Mouse (Mus musculus) testis, adult 2 months (tissue): ENCODE measurements at regions not wholly inside any gene's neighbourhood (a gene's known extent, or its start where the extent isn't known, plus 50 kb on each side); places are given as distances from the start of the nearest gene placed in this dataset.

Experiments
- H3K27ac ChIP-seq: fragments of 200-500 bp; 2 replicates; pipeline ENCODE4 v1.5.1; 2012; ENCODE audit warnings: low read depth, low read length; ENCODE audit not compliant: control insufficient read depth, insufficient read depth
- H3K27me3 ChIP-seq: fragments of 200-500 bp; 2 replicates; pipeline ENCODE4 v1.6.1; 2012; ENCODE audit warnings: mild to moderate bottlenecking, low read length, moderate library complexity; ENCODE audit not compliant: control insufficient read depth, insufficient read depth
- H3K36me3 ChIP-seq: fragments of 200-500 bp; 2 replicates; pipeline ENCODE4 v1.6.1; 2012; ENCODE audit warnings: mild to moderate bottlenecking, low read length; ENCODE audit not compliant: control insufficient read depth, insufficient read depth
- H3K4me1 ChIP-seq: fragments of 200-500 bp; 2 replicates; pipeline ENCODE4 v1.6.1; 2012; ENCODE audit warnings: low read length; ENCODE audit not compliant: control insufficient read depth, insufficient read depth
- H3K4me3 ChIP-seq: fragments of 200-500 bp; 2 replicates; pipeline ENCODE4 v1.5.1; 2012; ENCODE audit warnings: low read depth, mild to moderate bottlenecking, low read length, moderate library complexity, mixed read lengths; ENCODE audit not compliant: control insufficient read depth
- CTCF ChIP-seq: fragments of 200-500 bp; IDR thresholded peaks from 2 replicates; pipeline ENCODE4 v1.5.1; 2012; ENCODE audit warnings: low read depth, mild to moderate bottlenecking, inconsistent platforms, low read length, moderate library complexity; ENCODE audit not compliant: control insufficient read depth, insufficient read depth, insufficient replicate concordance
- POLR2A ChIP-seq: fragments of 200-500 bp; IDR thresholded peaks from 2 replicates; pipeline ENCODE4 v1.6.1; 2012; ENCODE audit warnings: low read depth, mild to moderate bottlenecking, inconsistent platforms, low read length, moderate library complexity; ENCODE audit not compliant: control insufficient read depth

GRCm38 (mm10) chr3:119947126-119947525 is 162.9 kb upstream of the Ptbp2 start:
- Histone ChIP-seq H3K4me3 (no peak overlapping the region), H3K4me1 (peaks cover 5% of the 10 kb centered on the region), H3K27me3 (no peaks in the 10 kb centered on the region), H3K36me3 (no peaks in the 10 kb centered on the region), H3K27ac (no peak overlapping the region)
- no peak for TF ChIP-seq POLR2A

- peaks cover 5% of the 10 kb centered on the region for H3K4me1 ChIP-seq
- no peaks in the 10 kb centered on the region for H3K27me3 ChIP-seq
- H3K27ac ChIP-seq = no peak overlapping the region
- no peaks in the 10 kb centered on the region for H3K36me3 ChIP-seq
- TF ChIP-seq CTCF (no peak), POLR2A (no peak)
- H3K4me3 ChIP-seq = no peak overlapping the region
These were observed 159.8 kb upstream of the Ptbp2 start for GRCm38 (mm10) chr3:119944115-119944514.

GRCm38 (mm10) chr3:119939091-119939490 is 154.8 kb upstream of the Ptbp2 start:
- TF ChIP-seq CTCF (no peak), POLR2A (no peak)
- no peak overlapping the region for H3K27ac ChIP-seq
- H3K4me1 ChIP-seq = no peaks in the 10 kb centered on the region
- H3K36me3 ChIP-seq = no peaks in the 10 kb centered on the region
- H3K27me3 ChIP-seq = no peaks in the 10 kb centered on the region
- no peak overlapping the region for H3K4me3 ChIP-seq

- Histone ChIP-seq H3K36me3 (no peaks in the 10 kb centered on the region), H3K4me3 (no peak overlapping the region), H3K27ac (no peak overlapping the region), H3K27me3 (no peaks in the 10 kb centered on the region), H3K4me1 (no peaks in the 10 kb centered on the region)
- TF ChIP-seq POLR2A = no peak
- no peak for TF ChIP-seq CTCF
These were observed 154.2 kb upstream of the Ptbp2 start for GRCm38 (mm10) chr3:119938425-119938824.

- H3K4me1 ChIP-seq = no peaks in the 10 kb centered on the region
- no peak overlapping the region for H3K4me3 ChIP-seq
- H3K36me3 ChIP-seq = no peaks in the 10 kb centered on the region
- TF ChIP-seq POLR2A (no peak), CTCF (no peak)
- no peak overlapping the region for H3K27ac ChIP-seq
- no peaks in the 10 kb centered on the region for H3K27me3 ChIP-seq
These were observed 152.3 kb upstream of the Ptbp2 start for GRCm38 (mm10) chr3:119936526-119936925.

GRCm38 (mm10) chr3:119933049-119933511 is 148.8 kb upstream of the Ptbp2 start:
- Histone ChIP-seq H3K27ac (no peak overlapping the region), H3K27me3 (no peaks in the 10 kb centered on the region), H3K4me3 (no peak overlapping the region), H3K36me3 (no peaks in the 10 kb centered on the region), H3K4me1 (no peaks in the 10 kb centered on the region)
- TF ChIP-seq POLR2A = no peak
- TF ChIP-seq CTCF = no peak

GRCm38 (mm10) chr3:119928281-119928680 is 144.0 kb upstream of the Ptbp2 start:
- no peak for TF ChIP-seq CTCF
- no peak for TF ChIP-seq POLR2A
- H3K4me1 ChIP-seq = no peaks in the 10 kb centered on the region
- no peaks in the 10 kb centered on the region for H3K27me3 ChIP-seq
- no peaks in the 10 kb centered on the region for H3K36me3 ChIP-seq
- no peak overlapping the region for H3K27ac ChIP-seq
- no peak overlapping the region for H3K4me3 ChIP-seq
